Mouse (Mus musculus): Measurements from ENCODE around the gene Ifitm1. TPM values are rescaled to one million over a fixed set of nuclear protein-coding genes. Genes with fewer than 3 reads are reported as not detected.
A peak's percentile ranks its signal among the peaks of the same experiment; 100 is the strongest.

Ifitm1 gene
- 1 to 10 TPM; 1.6 to 2.8 TPM for total RNA-seq (2021)

DNA sequence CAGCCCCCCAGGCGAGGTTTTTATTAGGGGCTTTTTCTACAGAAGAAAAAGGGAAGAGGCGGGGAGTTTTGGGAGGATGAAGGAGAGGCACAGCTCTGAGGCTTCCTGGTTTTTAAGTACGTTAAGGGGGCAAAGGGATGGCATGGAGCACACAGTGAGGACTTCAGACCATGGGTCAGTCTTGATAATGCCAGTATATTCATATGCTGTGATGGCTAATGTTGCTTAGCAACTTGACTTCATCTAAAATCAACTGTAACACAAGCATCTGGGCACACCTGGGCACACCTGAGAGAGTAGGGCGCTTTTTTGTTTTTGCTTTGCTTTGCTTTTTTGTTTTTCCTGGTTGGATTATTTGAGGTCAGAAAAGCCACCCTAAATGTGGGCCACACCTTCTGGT lies at the start of gene Ifitm1:
Gene Ifitm1, plus strand, starts transcription at position 301 of the 400 bp plus-strand sequence.
- intact Hi-C loops (cut with DNase I), result loop anchor here (2.0 kb wide), 1 partner anchor 42 kb away; no protein-coding TSS in a partner anchor
- DNase-seq (ENCODE audit: low spot score), result no peak

DNA sequence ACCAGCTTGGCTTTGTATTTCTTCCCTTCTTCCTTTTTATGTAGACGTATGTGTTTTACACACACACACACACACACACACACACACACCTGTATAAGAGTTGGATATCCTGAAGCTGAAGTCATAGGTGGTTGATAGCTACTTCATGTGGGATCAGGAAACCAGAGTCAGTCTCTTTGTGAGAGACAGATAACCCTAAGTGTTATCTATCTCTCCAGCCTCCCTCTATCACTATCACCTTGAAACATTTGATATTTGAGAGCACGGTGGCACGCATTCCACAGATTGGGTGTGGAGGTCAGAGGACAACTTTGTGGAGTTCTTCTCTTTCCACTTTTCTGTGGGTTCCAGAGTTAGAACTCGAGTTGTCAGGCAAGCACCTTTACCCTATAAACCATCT lies 47.1 kb upstream of the Ifitm1 start:
- DNase-seq (ENCODE audit: low spot score), result no peak
- intact Hi-C loops (cut with DNase I), result no loop called here

DNA sequence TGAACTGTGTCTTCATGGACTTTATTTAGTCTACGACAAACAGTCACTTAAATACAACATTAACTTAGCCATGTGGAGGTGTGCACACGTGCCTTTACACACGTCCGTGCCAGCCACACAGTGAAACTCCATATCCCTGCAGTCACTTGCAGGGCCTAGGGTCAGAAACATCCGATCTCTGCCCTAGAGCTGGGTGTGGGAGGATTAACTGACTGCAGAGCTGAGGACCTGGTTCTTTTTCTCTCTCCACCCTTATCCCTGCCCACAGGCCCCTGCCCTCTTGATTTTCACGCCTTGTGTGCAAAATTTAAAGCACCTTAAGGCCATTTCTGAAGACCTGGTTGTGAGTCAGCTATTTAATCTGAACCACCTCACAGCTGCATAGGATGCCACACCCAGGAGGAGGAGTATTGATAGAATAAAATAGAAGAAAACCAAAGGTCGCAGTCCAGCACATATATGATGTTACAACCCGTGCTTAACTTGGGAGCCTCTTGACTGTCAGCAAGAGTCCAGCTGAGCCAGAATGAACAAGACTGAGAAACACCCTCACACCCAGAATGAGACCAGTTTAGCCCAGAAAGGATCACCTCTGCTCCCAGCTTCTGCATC lies 46.5 kb upstream of the Ifitm1 start, which contains the start of gene Nlrp6:
Gene Nlrp6, plus strand, starts transcription at position 485 of the 612 bp plus-strand sequence.
- no peak for DNase-seq (ENCODE audit: low spot score)
- intact Hi-C loops (cut with DNase I), result no loop called here

DNA sequence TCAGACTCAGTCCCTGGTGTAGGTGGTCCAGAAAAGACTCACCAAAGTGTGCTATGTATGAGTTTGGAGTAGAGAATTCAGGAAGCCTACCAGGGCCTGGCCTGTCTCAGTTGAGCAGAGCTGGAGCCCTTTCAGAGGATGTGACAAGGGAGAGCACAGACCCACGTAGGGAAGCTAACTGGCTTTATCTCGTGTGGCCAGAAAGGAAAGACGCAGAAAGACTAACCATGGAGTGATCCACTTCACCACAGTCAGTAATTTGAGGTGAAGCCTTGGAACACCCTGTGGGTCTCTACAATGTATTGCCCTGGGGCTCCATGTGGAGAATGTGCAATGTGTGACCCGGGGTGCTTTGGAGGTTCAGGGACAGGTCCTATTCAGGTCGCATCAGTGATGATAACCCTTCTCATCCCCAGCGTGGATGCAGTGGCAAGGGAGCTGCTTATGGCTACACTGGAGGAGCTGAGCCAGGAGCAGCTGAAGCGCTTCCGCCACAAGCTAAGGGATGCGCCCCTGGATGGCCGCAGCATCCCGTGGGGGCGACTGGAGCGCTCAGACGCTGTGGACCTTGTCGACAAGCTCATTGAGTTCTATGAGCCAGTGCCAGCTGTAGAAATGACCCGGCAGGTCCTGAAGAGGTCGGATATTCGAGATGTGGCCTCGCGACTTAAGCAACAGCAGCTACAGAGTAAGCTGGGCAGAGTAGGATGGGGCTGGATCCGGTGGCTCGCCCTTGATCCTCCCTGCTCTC lies 45.6 kb upstream of the Ifitm1 start:
- no peak for DNase-seq (ENCODE audit: low spot score)
- intact Hi-C loops (cut with DNase I), result no loop called here

DNA sequence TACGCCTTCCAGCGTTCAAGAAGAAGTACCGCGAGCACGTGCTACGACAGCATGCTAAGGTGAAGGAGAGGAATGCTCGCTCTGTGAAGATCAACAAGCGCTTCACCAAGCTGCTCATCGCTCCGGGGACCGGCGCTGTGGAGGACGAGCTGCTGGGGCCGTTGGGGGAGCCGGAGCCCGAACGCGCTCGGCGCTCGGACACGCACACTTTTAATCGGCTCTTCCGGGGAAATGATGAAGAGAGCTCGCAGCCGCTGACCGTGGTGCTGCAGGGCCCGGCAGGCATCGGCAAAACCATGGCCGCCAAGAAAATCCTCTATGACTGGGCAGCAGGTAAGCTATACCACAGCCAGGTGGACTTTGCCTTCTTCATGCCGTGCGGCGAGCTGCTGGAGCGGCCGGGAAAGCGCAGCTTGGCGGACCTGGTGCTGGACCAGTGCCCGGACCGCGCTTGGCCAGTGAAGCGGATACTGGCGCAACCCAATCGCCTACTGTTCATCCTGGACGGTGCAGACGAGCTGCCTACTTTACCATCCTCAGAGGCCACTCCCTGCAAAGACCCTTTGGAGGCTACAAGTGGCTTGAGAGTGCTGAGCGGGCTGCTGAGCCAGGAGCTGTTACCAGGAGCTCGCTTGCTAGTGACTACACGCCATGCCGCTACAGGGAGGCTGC lies 44.5 kb upstream of the Ifitm1 start:
- intact Hi-C loops (cut with DNase I), result no loop called here
- no peak for DNase-seq (ENCODE audit: low spot score)

DNA sequence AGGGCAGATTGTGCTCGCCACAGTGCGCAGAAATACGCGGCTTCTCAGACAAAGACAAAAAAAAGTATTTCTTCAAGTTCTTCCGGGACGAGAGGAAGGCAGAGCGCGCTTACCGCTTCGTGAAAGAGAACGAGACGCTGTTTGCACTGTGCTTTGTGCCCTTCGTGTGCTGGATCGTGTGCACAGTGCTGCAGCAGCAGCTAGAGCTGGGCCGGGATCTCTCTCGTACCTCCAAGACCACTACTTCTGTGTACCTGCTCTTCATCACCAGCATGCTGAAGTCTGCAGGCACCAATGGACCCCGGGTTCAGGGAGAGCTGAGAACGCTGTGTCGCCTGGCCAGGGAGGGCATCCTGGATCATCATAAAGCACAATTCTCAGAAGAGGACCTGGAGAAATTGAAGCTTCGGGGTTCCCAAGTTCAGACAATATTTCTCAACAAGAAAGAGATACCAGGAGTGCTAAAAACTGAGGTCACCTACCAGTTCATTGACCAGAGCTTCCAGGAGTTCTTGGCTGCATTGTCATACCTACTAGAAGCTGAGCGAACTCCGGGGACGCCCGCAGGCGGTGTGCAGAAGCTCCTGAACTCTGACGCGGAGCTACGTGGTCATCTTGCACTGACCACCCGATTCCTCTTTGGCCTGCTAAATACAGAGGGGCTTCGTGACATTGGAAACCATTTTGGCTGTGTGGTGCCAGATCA lies 43.8 kb upstream of the Ifitm1 start:
- DNase-seq (ENCODE audit: low spot score), result no peak
- intact Hi-C loops (cut with DNase I), result no loop called here

DNA sequence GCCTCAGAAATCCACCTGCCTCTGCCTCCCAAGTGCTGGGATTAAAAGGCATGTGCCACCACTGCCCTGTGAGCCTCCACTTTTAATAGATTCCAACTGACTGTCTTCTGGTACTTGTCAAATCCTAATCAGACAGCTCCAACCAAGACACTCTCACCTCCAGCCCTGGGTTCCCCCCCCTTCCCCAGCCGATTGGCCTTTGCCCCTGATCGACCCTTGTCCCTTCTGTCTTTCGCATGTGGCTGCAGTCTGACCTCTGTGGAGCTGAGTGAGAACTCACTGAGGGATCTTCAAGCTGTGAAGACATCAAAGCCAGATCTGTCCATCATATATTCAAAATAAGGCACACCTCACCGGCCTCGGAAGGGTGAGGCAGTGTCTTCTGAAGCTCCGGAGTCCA lies 39.8 kb upstream of the Ifitm1 start:
- intact Hi-C loops (cut with DNase I), result no loop called here
- DNase-seq (ENCODE audit: low spot score), result no peak

DNA sequence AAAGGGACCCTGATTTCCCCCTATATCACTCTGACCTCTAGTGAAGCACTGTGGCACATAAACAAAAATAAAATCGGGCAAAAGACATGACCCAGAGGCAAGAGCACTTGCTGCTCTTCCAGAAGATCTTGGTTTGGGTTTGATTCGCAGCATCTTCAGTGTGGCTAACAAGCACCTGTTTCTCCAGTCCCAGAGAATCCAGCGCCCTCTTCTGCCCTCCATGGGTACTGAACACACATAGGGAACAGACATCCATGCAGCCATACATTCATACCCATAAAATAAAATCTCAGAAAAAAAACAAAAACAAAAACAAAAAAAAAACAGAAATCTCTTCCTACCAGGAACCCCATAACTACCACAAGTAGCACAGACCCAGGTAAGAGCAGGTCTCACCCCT lies 28.6 kb upstream of the Ifitm1 start:
- intact Hi-C loops (cut with DNase I), result no loop called here
- no peak for DNase-seq (ENCODE audit: low spot score)

DNA sequence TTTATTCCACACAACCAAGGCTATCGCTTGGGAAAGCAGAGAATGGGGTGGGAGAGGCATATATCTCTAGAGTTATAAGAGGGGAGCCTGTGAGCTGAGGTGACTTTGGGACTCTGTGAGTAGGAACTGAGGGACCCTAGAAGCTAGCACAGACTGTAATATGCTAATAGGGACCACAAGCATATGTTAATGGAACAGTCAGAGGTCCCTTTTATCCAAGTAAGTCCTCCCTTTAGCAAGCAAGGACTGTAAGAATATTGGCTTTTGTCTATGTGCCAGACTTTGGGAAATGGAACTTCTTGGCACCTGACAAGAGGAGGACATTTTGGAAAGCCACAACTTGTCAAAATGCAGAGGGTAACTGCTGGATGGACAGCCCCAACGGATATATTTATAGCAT lies 28.1 kb upstream of the Ifitm1 start:
- no peak for DNase-seq (ENCODE audit: low spot score)
- intact Hi-C loops (cut with DNase I), result no loop called here

DNA sequence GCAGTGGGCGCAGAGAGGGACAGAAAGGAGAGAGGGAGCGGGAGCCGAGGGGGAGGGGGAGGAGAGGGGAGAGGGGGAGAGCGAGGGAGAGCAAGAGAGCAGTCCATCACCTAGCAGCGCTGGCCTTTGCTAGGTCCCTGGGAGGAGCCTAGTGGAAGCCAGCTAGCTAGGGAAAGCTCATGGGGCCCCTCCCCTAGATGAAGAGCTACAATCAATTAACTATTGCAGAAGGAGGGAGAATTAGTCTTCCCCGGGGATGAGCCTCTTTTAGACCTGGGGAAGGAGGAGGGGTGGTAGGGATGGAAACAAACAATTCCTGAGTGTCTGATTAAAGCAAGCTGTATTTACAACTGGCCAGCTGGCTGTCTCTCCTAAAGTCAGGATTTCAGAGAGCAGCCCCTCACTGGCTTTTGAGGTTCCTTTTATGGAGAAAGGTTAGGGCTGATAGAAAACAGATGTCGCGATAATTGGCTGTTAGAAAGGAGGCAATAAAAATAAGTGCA lies 27.3 kb upstream of the Ifitm1 start:
- DNase-seq (ENCODE audit: low spot score), result no peak
- intact Hi-C loops (cut with DNase I), result no loop called here

DNA sequence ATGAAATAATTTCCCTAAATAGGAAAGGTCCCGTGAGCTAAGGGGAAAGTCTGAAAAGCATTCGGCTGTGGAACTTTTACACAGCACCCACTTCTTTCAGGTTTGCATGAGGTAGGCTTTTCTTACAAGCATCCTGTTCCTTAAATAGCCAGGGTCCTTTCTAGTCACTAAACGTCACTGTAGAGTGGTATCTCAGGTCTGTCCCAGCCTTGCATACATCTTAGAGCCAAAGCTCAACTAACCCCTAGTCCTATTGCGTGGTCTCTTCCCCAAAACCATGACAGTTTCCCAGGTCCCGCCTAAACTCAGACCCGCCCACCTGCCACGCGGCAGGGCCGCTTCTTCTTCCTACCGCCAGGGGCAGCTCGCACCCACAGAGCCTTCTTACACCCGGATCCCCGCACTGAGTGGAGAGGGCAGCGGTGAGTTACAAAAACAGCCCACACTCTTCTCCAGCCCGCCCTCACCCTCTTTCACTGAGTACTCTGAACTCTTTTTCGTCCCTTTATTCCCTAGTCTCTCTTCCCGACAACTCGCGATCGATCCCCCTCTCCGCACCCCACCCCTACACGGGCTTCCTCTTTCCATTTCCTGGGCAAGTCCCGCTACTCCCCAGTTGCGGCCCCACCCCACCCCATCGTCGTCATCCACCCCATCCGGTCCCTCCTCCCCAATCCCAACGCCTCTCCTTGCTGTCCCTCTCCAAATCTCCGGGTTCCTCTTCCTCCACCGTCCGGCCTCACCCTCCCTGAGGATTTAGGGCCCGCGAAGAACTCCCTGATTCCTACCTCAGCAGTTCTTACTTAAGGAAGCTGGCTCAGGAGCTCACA lies 25.6 kb upstream of the Ifitm1 start, which contains the start of gene Pgghg:
Gene Pgghg, plus strand, starts transcription at position 170 of the 830 bp plus-strand sequence.
- peak; percentile 88 for DNase-seq (ENCODE audit: low spot score)
- intact Hi-C loops (cut with DNase I), result no loop called here

DNA sequence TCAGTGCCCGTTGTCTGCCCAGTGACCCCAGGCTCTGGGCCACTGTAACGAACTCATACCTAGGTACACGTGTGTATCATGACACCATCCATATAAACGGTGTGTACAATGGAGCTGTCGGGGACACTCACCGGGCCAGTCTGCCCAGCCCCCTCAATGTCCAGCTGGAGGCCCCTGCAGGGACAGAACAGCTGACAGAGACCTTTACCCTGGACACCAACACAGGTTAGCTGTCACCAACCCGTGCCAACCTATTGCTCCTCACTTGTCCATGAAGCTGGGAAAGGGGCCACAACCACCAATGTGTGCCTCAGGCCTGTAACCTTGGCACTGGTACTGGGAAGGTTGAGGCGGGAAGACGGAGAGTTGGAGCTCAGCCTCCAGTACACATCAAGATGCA lies 24.7 kb upstream of the Ifitm1 start:
- DNase-seq (ENCODE audit: low spot score), result no peak
- intact Hi-C loops (cut with DNase I), result no loop called here

DNA sequence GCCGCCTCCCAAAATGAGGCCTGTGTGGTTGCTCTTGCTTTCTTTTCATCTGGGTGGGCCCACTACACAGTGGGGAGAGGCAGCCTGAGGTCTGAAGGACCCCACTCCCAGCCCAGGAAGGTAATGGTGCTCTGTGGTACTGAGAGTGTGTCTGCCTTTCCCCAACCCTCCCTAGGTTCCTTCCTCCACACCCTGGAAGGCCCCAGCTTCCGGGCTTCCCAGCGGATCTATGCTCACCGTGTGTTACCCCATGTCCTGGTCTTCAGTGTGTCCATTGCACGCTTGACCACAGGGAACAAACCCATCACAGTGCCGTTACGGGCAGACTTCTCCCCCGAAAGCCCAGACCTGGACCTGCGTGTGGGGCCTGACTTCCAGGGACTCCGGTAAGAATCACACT lies 24.2 kb upstream of the Ifitm1 start:
- intact Hi-C loops (cut with DNase I), result no loop called here
- DNase-seq (ENCODE audit: low spot score), result no peak

DNA sequence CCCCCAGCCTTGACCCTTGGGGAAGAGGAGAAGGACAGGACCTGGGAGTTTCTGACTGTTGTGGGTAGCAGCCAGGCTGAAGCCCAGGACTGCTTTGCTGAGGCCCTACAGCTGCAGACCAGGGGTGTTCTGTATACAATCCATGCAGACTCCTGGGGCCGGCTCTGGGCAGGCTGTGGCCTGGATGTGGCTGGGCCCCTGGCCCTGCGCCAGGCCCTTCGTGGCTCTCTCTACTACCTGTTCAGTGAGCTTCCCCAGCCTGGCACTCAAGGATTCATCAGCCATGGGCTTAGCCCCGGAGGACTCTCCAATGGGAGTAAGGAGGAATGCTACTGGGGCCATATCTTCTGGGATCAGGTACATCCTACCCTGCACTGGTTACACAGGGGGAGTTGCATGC lies 23.7 kb upstream of the Ifitm1 start:
- intact Hi-C loops (cut with DNase I), result no loop called here
- no peak for DNase-seq (ENCODE audit: low spot score)

DNA sequence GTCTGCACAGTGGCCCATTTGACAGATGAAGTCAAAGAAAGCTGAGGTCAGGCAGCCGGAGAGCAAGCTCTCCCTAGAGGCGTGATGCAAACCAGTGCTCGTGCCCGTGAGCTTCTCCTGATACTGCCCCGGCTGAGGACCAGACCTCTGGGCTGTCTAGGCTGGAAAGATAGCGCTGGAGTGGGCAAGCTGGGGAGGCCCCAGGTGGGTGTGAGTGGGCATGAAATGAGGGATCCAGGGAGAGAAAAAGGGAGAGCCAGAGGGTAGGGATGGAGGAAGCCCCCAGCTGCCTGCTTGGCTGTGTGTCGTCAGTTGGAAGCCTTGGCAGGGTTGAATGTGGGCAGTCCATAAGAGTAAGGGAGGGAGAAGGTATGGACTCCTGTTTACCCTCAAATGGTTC lies 22.8 kb upstream of the Ifitm1 start:
- intact Hi-C loops (cut with DNase I), result no loop called here
- DNase-seq (ENCODE audit: low spot score), result no peak

DNA sequence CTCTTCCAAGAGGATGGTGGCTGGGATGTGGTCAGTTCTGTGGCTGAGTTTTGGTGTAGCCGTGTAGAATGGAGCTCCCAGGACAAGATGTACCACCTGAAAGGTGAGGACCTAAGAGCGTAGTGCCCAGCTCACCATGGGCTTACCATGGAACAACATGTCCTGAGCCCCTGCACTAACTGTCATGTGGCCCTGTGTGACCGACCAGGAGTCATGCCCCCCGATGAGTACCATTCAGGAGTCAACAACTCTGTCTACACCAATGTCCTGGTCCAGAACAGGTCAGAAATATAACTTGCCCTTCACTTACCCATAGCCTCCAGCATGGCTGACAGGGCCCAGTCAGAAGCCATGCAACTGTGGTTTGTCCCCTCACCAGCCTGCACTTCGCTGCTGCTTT lies 21.8 kb upstream of the Ifitm1 start:
- DNase-seq (ENCODE audit: low spot score), result no peak
- intact Hi-C loops (cut with DNase I), result no loop called here

DNA sequence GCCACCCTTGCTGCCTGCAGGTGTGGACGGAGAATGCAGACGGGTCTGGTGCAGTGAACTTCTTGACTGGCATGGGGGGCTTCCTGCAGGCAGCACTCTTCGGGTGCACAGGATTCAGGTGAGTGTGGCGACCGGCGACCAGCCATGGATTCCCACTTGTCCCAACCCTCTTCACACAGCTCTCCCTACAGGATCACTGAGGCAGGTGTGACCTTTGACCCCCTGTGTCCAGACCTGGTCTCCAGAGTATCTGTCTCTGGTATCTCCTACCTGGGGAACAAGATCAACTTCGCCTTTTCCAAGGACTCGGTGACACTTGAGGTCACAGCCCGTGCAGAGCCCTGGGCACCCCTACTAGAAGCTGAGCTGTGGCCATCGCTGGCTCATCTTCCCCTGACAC lies 20.7 kb upstream of the Ifitm1 start:
- intact Hi-C loops (cut with DNase I), result no loop called here
- DNase-seq (ENCODE audit: low spot score), result no peak

DNA sequence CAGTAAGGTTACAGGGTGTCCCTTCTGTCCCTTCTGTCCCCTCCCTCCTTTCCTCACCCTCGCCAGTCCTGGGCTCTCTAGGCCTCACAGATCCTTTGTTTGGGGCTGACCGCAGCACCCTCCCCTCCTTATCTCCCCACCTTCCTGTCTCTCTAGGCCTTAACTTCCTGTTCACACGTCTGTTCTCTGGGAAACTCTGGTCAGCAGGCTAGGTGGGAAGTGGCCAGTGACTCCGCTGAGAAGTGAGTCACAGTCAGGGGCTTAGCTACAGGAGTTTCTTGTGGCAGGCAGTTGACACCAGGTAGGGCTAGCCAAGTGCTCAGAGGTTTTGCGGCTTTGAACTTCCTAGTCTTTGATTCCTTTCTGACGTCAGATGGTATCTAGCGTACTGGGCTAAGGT lies 20.0 kb upstream of the Ifitm1 start:
- no peak for DNase-seq (ENCODE audit: low spot score)
- intact Hi-C loops (cut with DNase I), result no loop called here

DNA sequence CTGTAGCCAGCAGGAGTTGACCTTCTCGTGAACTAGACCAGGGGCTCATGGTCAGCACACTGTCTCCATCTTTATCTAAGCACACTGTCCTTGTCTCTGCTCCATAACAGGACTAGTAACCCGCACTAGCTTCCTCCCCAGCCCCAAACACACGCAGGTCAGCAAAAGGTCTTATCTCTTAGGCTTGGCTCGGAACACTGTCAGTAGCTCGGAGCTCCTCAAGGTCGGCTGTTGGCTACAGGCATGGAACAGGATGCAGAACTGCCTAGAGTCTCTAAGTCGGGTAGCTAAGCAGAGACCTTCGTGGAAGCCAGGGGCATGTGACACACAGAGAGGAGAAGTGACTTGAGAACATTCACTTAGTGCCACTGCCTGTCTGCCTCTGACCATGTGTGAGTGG lies 18.9 kb upstream of the Ifitm1 start:
- no peak for DNase-seq (ENCODE audit: low spot score)
- intact Hi-C loops (cut with DNase I), result no loop called here

DNA sequence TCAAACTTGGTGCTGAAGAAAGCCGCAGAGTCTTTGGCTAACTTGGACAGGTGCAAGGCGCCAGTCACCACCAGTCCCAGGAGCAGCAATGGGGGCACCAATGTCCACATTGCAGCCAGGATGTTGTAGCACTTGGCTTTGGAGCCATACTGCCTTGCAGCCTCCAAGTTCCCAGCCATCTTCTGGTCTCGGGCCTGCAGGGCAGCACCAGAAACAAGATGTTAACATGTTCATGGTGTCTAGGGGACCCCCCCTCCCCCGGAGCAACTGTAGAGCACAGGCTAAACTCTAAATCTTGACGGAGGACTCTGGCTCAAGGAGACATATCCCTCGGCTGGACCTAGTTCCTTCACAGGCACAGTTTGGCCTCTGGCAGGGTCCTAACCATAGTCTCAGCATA lies 17.8 kb upstream of the Ifitm1 start:
- intact Hi-C loops (cut with DNase I), result no loop called here
- DNase-seq (ENCODE audit: low spot score), result no peak

Data from heart, postnatal 25 days (tissue).